Mouse (Mus musculus): ENCODE measurements around the gene Cav2.

Gene Cav2

GRCm38 (mm10) chr6:17314241-17314640, 33.3 kb downstream of the Cav2 start:
- no peak for DNase-seq (ENCODE audit: low read depth)

GRCm38 (mm10) chr6:17314659-17315616, 34.0 kb downstream of the Cav2 start:
- no peak for DNase-seq (ENCODE audit: low read depth)

- no peak for DNase-seq (ENCODE audit: low read depth)
Measured at GRCm38 (mm10) chr6:17316294-17317166, 35.5 kb downstream of the Cav2 start.

- DNase-seq (ENCODE audit: low read depth) = no peak
Measured at GRCm38 (mm10) chr6:17317167-17317524, 36.2 kb downstream of the Cav2 start.

GRCm38 (mm10) chr6:17317944-17318343, 37.0 kb downstream of the Cav2 start:
- DNase-seq (ENCODE audit: low read depth) = no peak

- DNase-seq (ENCODE audit: low read depth) = no peak
Measured at GRCm38 (mm10) chr6:17321976-17322375, 41.0 kb downstream of the Cav2 start.

GRCm38 (mm10) chr6:17327216-17327615, 46.2 kb downstream of the Cav2 start:
- DNase-seq (ENCODE audit: low read depth) = no peak

- DNase-seq (ENCODE audit: low read depth) = no peak
Measured at GRCm38 (mm10) chr6:17329801-17330200, 48.8 kb downstream of the Cav2 start.

- DNase-seq (ENCODE audit: low read depth) = no peak
Measured at GRCm38 (mm10) chr6:17337724-17338123, 56.7 kb downstream of the Cav2 start.
